Mouse (Mus musculus): ENCODE results near the gene Cldn10. TPM values are rescaled to one million over a fixed set of nuclear protein-coding genes. Genes with fewer than 3 reads are reported as not detected.
A peak's percentile ranks its signal among the peaks of the same experiment; 100 is the strongest.
"Not testable (repeated sequence)": the region's sequence is repeated elsewhere in the genome, so short reads cannot be mapped to it uniquely, and the experiment has no call there.

Cldn10 gene
- 1 to 10 TPM; 1.4 to 2.7 TPM for polyA plus RNA-seq (2017; shearing (Covaris generic))

GRCm38 (mm10) chr14:118787621-118788020 is at the start of gene Cldn10:
Gene Cldn10, plus strand, starts transcription at chr14:118787908.
- ATAC-seq, result no peak

- no peak for ATAC-seq
Observed at GRCm38 (mm10) chr14:118741780-118742179, 45.9 kb upstream of the Cldn10 start.

DNA sequence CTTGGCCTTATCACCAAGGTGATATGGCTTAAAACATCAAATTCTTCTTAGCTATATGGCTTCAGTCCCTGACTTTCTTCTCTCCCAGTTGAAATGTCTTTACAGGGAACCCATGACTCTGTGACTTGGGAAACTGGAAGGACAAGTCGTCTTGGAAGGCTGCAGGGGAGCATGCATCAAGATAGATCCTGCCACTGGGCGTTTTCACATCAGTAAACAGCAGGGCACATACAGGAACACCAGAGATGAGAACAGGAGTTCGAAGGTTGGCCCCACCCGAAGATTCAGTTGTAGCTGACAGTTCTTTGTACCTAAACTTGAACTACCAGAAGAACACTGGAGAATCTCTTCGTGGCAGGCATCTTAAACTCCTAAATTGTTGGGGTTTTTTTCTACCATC is 44.8 kb upstream of the Cldn10 start:
- ATAC-seq, result no peak

DNA sequence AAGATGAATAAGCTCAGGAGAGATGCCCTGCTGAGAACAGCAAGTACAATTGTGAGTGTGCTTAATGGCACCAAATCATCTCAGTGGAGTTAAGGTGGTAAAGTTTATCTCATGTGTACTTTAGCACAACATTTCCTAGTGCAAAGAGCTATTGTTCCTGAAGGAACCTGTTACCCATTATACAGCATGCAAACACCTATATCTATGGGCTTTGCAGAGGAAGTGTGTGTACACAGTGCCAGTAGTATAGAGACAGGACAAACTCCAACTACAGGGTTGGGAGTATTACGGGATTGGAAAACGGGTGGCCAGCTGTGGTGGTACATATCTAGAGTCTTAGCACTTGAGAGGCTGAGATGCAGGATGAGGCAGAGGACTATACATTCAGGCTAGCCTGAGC is 38.6 kb upstream of the Cldn10 start:
- ATAC-seq, result no peak

DNA sequence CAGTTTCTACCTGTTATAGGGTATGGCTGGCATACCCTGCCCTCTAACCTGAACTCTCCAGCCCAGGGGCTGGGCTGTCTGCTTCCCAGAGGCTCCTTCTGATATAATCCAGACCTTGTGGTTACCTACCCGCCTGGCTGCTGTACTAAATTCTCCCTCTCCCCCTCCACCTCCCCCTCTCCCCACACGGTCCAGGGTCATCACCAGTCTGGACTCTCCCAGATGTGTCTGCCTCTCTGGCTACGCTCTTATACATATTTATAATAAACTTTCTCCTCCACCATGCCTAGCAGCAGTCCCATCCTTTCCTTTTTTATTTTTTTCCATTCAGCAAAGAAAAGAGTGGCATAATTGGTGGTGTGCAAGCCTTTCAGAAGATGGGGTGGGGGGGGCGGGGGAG is 38.0 kb upstream of the Cldn10 start:
- no peak for ATAC-seq

GRCm38 (mm10) chr14:118750505-118751192 is 37.1 kb upstream of the Cldn10 start:
- ATAC-seq, result no peak

GRCm38 (mm10) chr14:118751193-118751753 is 36.4 kb upstream of the Cldn10 start:
- no peak for ATAC-seq

- ATAC-seq, result no peak
Observed at GRCm38 (mm10) chr14:118756015-118756414, 31.7 kb upstream of the Cldn10 start.

- ATAC-seq, result no peak
Observed at GRCm38 (mm10) chr14:118756566-118756965, 31.1 kb upstream of the Cldn10 start.

GRCm38 (mm10) chr14:118763362-118763761 is 24.3 kb upstream of the Cldn10 start:
- not testable (repeated sequence) for ATAC-seq

GRCm38 (mm10) chr14:118763917-118764495 is 23.7 kb upstream of the Cldn10 start:
- no peak for ATAC-seq

DNA sequence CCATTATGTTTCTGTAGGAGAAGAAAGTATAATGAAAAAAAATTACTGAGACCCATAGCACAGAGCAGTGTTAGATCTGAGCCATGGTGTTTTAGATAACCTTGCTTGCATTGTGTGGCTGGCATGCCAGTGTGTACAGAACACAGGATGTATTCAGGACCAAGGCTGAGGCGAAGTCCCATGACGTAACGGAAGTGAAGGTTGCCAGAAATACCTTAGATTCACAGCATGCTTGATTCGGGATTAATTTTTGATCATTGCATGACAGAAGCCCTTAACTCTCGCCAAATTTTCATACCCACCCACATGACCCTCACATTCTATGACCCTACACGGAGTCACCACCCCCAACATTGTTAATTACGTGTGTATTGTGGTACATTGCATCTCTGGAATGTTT is 22.4 kb upstream of the Cldn10 start:
- no peak for ATAC-seq

DNA sequence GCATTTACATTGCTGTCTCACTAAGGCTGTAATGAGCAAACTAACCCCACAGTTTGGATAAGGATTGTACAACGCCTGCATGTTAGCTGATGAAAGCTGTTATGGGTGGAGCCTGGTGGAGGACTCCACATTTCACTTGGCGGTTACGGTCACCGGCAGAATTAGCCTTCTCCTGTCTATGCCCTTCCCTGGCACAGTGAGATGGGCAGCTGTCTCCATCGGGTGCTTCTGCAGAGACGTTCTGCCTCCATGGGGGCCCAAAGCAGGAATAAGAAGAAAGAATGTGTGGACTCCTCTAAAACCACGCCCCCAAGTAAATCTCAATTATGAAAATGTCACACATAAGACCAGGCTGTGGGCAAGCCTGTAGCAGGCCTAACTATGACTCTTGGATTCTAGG is 21.8 kb upstream of the Cldn10 start:
- no peak for ATAC-seq

- no peak for ATAC-seq
Observed at GRCm38 (mm10) chr14:118766368-118766767, 21.3 kb upstream of the Cldn10 start.

- ATAC-seq, result peak; percentile 94
Observed at GRCm38 (mm10) chr14:118767673-118768353, 19.9 kb upstream of the Cldn10 start.

- ATAC-seq, result no peak
Observed at GRCm38 (mm10) chr14:118768354-118768713, 19.4 kb upstream of the Cldn10 start.

- no peak for ATAC-seq
Observed at GRCm38 (mm10) chr14:118773668-118774067, 14.0 kb upstream of the Cldn10 start.

- ATAC-seq, result no peak
Observed at GRCm38 (mm10) chr14:118774507-118775428, 12.9 kb upstream of the Cldn10 start.

- no peak for ATAC-seq
Observed at GRCm38 (mm10) chr14:118775554-118775953, 12.2 kb upstream of the Cldn10 start.

DNA sequence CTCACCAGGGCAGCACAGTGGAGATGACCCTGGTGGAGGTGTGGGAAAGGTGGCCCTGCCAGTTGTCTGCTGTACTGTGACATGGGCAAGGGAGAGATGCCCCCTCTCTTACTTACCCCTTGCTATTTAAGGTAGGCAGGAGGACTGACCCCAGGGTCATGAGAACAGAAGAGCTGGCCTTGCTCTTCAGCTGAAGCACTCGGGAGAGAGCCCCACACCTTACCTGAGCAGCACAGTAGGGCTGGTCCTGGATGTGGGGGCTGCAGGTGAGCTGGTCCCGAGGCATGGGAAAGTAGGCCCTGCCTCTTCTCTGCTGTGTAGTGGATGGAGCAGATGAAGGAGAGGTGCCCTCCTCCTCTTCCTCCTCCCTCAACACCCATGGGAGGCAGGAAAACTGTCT is 11.3 kb upstream of the Cldn10 start:
- no peak for ATAC-seq

DNA sequence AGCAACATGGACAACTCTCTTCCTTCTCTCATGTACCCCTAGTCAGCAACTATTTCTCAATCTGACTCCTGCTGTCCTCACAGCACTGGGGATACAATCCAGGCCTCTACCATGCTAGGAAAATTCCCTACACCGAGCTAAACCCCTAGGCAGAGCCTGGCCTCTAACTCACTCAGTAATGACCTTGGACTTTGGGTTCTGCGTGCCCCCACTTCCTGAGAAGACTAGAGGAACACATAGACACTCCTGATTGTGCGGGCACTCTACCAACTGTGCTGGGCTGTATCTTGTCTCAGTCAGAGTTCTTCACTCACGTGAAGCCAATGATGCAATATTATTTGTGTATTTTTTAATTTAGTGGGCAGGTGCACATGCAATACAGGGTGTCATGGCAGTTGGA is 10.2 kb upstream of the Cldn10 start:
- no peak for ATAC-seq

GRCm38 (mm10) chr14:118781601-118782000 is 6.1 kb upstream of the Cldn10 start:
- no peak for ATAC-seq

DNA sequence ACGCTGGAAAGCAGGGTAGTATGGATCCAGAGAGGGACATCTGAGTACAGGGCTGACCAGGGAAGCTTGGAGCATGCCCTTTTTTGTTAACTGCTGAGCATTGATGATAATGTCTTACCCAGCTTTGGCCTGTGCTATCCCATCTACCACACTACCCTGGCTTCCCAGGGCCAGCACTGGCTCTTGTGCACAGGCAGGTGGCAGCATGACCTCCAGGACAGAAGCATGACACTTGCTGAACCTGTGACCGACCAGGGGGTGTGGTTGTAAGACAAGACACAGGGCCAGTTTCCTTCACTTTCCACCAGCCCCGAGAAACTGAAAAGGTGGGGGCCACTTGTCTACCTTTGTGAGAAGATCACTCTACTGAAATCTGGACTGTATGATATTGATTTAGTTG is 5.5 kb upstream of the Cldn10 start:
- ATAC-seq, result no peak

Measured in activated CD4-positive, CD25-positive, alpha-beta regulatory T cell, adult 4 months (primary cell).